Mouse (Mus musculus) lung, embryonic 15.5 days (tissue): ENCODE data around the gene Trim71. TPM values are rescaled to one million over a fixed set of nuclear protein-coding genes. Genes with fewer than 3 reads are reported as not detected.

Experiments
- ATAC-seq: fragments of 200-750 bp; cut with Nextera tagmentation; 2 replicates; pipeline ENCODE4 v1.8.0; 2017; ENCODE audit warnings: moderate number of reproducible peaks, borderline replicate concordance; ENCODE audit not compliant: low FRiP score, low TSS enrichment; ENCODE audit errors: extremely low read depth
- H3K27ac ChIP-seq: fragments of 300-500 bp; sonication (generic); 2 replicates; pipeline ENCODE4 v1.5.1; 2015; ENCODE audit warnings: moderate library complexity, mild to moderate bottlenecking, inconsistent platforms
- H3K27me3 ChIP-seq: fragments of 300-500 bp; sonication (generic); 2 replicates; pipeline ENCODE4 v1.6.1; 2015; ENCODE audit warnings: inconsistent platforms
- H3K36me3 ChIP-seq: fragments of 300-500 bp; sonication (generic); 2 replicates; pipeline ENCODE4 v1.6.1; 2015; ENCODE audit warnings: inconsistent platforms
- H3K4me1 ChIP-seq: fragments of 300-500 bp; sonication (generic); 2 replicates; pipeline ENCODE4 v1.6.1; 2015; ENCODE audit warnings: inconsistent platforms
- H3K4me2 ChIP-seq: fragments of 300-500 bp; sonication (generic); 2 replicates; pipeline ENCODE4 v1.6.1; 2015; ENCODE audit warnings: inconsistent platforms, mild to moderate bottlenecking, moderate library complexity
- H3K4me3 ChIP-seq: fragments of 300-500 bp; sonication (generic); 2 replicates; pipeline ENCODE4 v1.5.1; 2015; ENCODE audit warnings: mild to moderate bottlenecking, inconsistent platforms
- H3K9ac ChIP-seq: fragments of 300-500 bp; sonication (generic); 2 replicates; pipeline ENCODE4 v1.6.1; 2015; ENCODE audit warnings: inconsistent platforms
- H3K9me3 ChIP-seq: fragments of 300-500 bp; sonication (generic); 2 replicates; pipeline ENCODE4 v1.6.1; 2016; ENCODE audit warnings: inconsistent platforms
- WGBS: fragments of 180-500 bp; shearing (Covaris S2); methylation state at CpG from one replicate; pipeline ENCODE4 v1.1.7; 2015; 5-methylcytosine and 5-hydroxymethylcytosine counted together
- polyA plus RNA-seq: library from polyadenylated mRNA; unstranded; fragments of >200 nt; fragmentation: Nextera tagmentation; extraction: Ambion mirVana; gene quantifications from 2 replicates; pipeline ENCODE4 v1.2.1, GENCODE M21; 2015

Trim71 gene
- polyA plus RNA-seq, 1 experiment from 2014 or later = 1.2 TPM

- H3K4me3 ChIP-seq = no peak overlapping the region
- H3K9me3 ChIP-seq = no peaks in the 10 kb centered on the region
- no peaks in the 10 kb centered on the region for H3K36me3 ChIP-seq
- peak overlapping the region; percentile 14; the same call in 1 of the 2 replicates for H3K4me2 ChIP-seq
- H3K27ac ChIP-seq = no peak overlapping the region
- H3K9ac ChIP-seq = no peak overlapping the region
- WGBS = 13% methylated on average over 15 of the region's 15 CpGs
- no peak; the same call in 1 of the 2 replicates for ATAC-seq
- H3K4me1 ChIP-seq = no peaks in the 10 kb centered on the region
- H3K27me3 ChIP-seq = no peaks in the 10 kb centered on the region
Observed at GRCm38 (mm10) chr9:114499783-114500515, 64.2 kb downstream of the Trim71 start.

- Histone ChIP-seq H3K4me2 (peak overlapping the region; percentile 30; the same call in 1 of the 2 replicates), H3K36me3 (no peaks in the 10 kb centered on the region), H3K27ac (no peak overlapping the region), H3K9ac (no peak overlapping the region), H3K9me3 (no peaks in the 10 kb centered on the region), H3K27me3 (no peaks in the 10 kb centered on the region), H3K4me1 (no peaks in the 10 kb centered on the region), H3K4me3 (no peak overlapping the region)
- ATAC-seq = peak; percentile 74; the same call in 1 of the 2 replicates
- WGBS = 6% methylated on average over 11 of the region's 11 CpGs
Observed at GRCm38 (mm10) chr9:114498218-114498617, 66.0 kb downstream of the Trim71 start.

- Histone ChIP-seq H3K4me2 (no peak overlapping the region), H3K36me3 (no peaks in the 10 kb centered on the region), H3K4me3 (no peak overlapping the region), H3K9ac (no peak overlapping the region), H3K27me3 (no peaks in the 10 kb centered on the region), H3K9me3 (no peaks in the 10 kb centered on the region), H3K27ac (no peak overlapping the region), H3K4me1 (no peaks in the 10 kb centered on the region)
- 76% methylated on average over 7 of the region's 7 CpGs for WGBS
- ATAC-seq = no peak
Observed at GRCm38 (mm10) chr9:114496469-114496868, 67.7 kb downstream of the Trim71 start.

- Histone ChIP-seq H3K9me3 (no peaks in the 10 kb centered on the region), H3K36me3 (no peaks in the 10 kb centered on the region), H3K4me1 (no peaks in the 10 kb centered on the region), H3K27ac (no peak overlapping the region), H3K4me3 (no peak overlapping the region), H3K4me2 (no peak overlapping the region), H3K27me3 (no peaks in the 10 kb centered on the region), H3K9ac (no peak overlapping the region)
- no peak for ATAC-seq
- 71% methylated on average over 23 of the region's 23 CpGs for WGBS
Observed at GRCm38 (mm10) chr9:114487481-114488258, 76.5 kb downstream of the Trim71 start.

- no peaks in the 10 kb centered on the region for H3K36me3 ChIP-seq
Observed at GRCm38 (mm10) chr9:114486808-114487207, 77.4 kb downstream of the Trim71 start.

GRCm38 (mm10) chr9:114484771-114485170 is 79.4 kb downstream of the Trim71 start:
- WGBS = 67% methylated on average over 5 of the region's 5 CpGs
- no peaks in the 10 kb centered on the region for H3K36me3 ChIP-seq
- H3K9me3 ChIP-seq = no peaks in the 10 kb centered on the region
- no peak overlapping the region for H3K4me3 ChIP-seq
- no peak for ATAC-seq
- H3K27me3 ChIP-seq = no peaks in the 10 kb centered on the region
- no peak overlapping the region for H3K27ac ChIP-seq
- H3K9ac ChIP-seq = no peak overlapping the region
- H3K4me2 ChIP-seq = no peak overlapping the region
- no peaks in the 10 kb centered on the region for H3K4me1 ChIP-seq

More at GRCm38 (mm10) chr9:114486808-114487207, 77.4 kb downstream of the Trim71 start:
- ATAC-seq = no peak
- 64% methylated on average over 4 of the region's 4 CpGs for WGBS
- Histone ChIP-seq H3K4me2 (no peak overlapping the region), H3K27me3 (no peaks in the 10 kb centered on the region), H3K4me1 (no peaks in the 10 kb centered on the region), H3K4me3 (no peak overlapping the region), H3K27ac (no peak overlapping the region), H3K9ac (no peak overlapping the region), H3K9me3 (no peaks in the 10 kb centered on the region)

GRCm38 (mm10) chr9:114480940-114481339 is 83.2 kb downstream of the Trim71 start:
- H3K4me2 ChIP-seq = no peak overlapping the region
- no peaks in the 10 kb centered on the region for H3K27me3 ChIP-seq
- 69% methylated on average over 3 of the region's 3 CpGs for WGBS
- no peaks in the 10 kb centered on the region for H3K9me3 ChIP-seq
- ATAC-seq = no peak
- no peaks in the 10 kb centered on the region for H3K36me3 ChIP-seq
- H3K27ac ChIP-seq = no peak overlapping the region
- H3K4me1 ChIP-seq = no peaks in the 10 kb centered on the region
- H3K9ac ChIP-seq = no peak overlapping the region
- no peak overlapping the region for H3K4me3 ChIP-seq

- ATAC-seq = no peak
- Histone ChIP-seq H3K27ac (no peak overlapping the region), H3K4me2 (no peak overlapping the region), H3K9me3 (no peaks in the 10 kb centered on the region), H3K27me3 (no peaks in the 10 kb centered on the region), H3K9ac (no peak overlapping the region), H3K4me3 (no peak overlapping the region), H3K4me1 (no peaks in the 10 kb centered on the region), H3K36me3 (no peaks in the 10 kb centered on the region)
- 89% methylated on average over 9 of the region's 9 CpGs for WGBS
Observed at GRCm38 (mm10) chr9:114477019-114477418, 87.2 kb downstream of the Trim71 start.

GRCm38 (mm10) chr9:114471892-114472291 is 92.3 kb downstream of the Trim71 start:
- Histone ChIP-seq H3K4me3 (no peak overlapping the region), H3K27me3 (no peaks in the 10 kb centered on the region), H3K9me3 (no peaks in the 10 kb centered on the region), H3K27ac (no peak overlapping the region), H3K4me1 (no peaks in the 10 kb centered on the region), H3K36me3 (no peaks in the 10 kb centered on the region), H3K9ac (no peak overlapping the region), H3K4me2 (no peak overlapping the region)
- ATAC-seq = no peak
- 73% methylated on average over 7 of the region's 7 CpGs for WGBS

GRCm38 (mm10) chr9:114468701-114469100 is 95.5 kb downstream of the Trim71 start:
- peaks cover 3% of the 10 kb centered on the region; the same call in 1 of the 2 replicates for H3K36me3 ChIP-seq
- no peak overlapping the region for H3K9ac ChIP-seq
- H3K27ac ChIP-seq = no peak overlapping the region
- WGBS = 93% methylated on average over 4 of the region's 4 CpGs
- H3K27me3 ChIP-seq = no peaks in the 10 kb centered on the region
- H3K9me3 ChIP-seq = no peaks in the 10 kb centered on the region
- no peak overlapping the region for H3K4me2 ChIP-seq
- H3K4me3 ChIP-seq = no peak overlapping the region
- ATAC-seq = no peak
- H3K4me1 ChIP-seq = no peaks in the 10 kb centered on the region

GRCm38 (mm10) chr9:114468217-114468616 is 96.0 kb downstream of the Trim71 start:
- WGBS = 76% methylated on average over 5 of the region's 5 CpGs
- Histone ChIP-seq H3K27me3 (no peaks in the 10 kb centered on the region), H3K9me3 (no peaks in the 10 kb centered on the region), H3K4me3 (no peak overlapping the region), H3K9ac (no peak overlapping the region), H3K36me3 (peaks cover 3% of the 10 kb centered on the region; the same call in 1 of the 2 replicates), H3K4me2 (no peak overlapping the region), H3K4me1 (no peaks in the 10 kb centered on the region), H3K27ac (no peak overlapping the region)
- no peak for ATAC-seq

GRCm38 (mm10) chr9:114466871-114467270 is 97.3 kb downstream of the Trim71 start:
- 80% methylated on average over 7 of the region's 7 CpGs for WGBS
- H3K36me3 ChIP-seq = peaks cover 3% of the 10 kb centered on the region; the same call in 1 of the 2 replicates
- ATAC-seq = no peak

More at GRCm38 (mm10) chr9:114466871-114467270, 97.3 kb downstream of the Trim71 start:
- Histone ChIP-seq H3K9ac (no peak overlapping the region), H3K4me1 (no peaks in the 10 kb centered on the region), H3K27me3 (no peaks in the 10 kb centered on the region), H3K4me3 (no peak overlapping the region), H3K9me3 (no peaks in the 10 kb centered on the region), H3K4me2 (no peak overlapping the region), H3K27ac (no peak overlapping the region)
